Mouse (Mus musculus) heart, embryonic 12.5 days (tissue): ENCODE data around the gene Ctnna3. TPM values are rescaled to one million over a fixed set of nuclear protein-coding genes. Genes with fewer than 3 reads are reported as not detected.

Experiments used
- ATAC-seq: fragments of 200-750 bp; cut with Nextera tagmentation; 2 replicates; pipeline ENCODE4 v1.8.0; 2017; ENCODE audit warnings: moderate TSS enrichment, moderate library complexity; ENCODE audit not compliant: insufficient number of reproducible peaks, low FRiP score
- H3K27ac ChIP-seq: fragments of 300-500 bp; sonication (generic); 2 replicates; pipeline ENCODE4 v1.5.1; 2016; ENCODE audit warnings: mild to moderate bottlenecking, moderate library complexity; ENCODE audit not compliant: poor library complexity, severe bottlenecking
- H3K27me3 ChIP-seq: fragments of 300-500 bp; sonication (generic); replicated peaks from 2 replicates; pipeline ENCODE4 v1.6.1; 2016; ENCODE audit warnings: mild to moderate bottlenecking, moderate library complexity
- H3K36me3 ChIP-seq: fragments of 300-500 bp; sonication (generic); 2 replicates; pipeline ENCODE4 v1.6.1; 2016; ENCODE audit warnings: mild to moderate bottlenecking, moderate library complexity
- H3K4me1 ChIP-seq: fragments of 300-500 bp; sonication (generic); replicated peaks from 2 replicates; pipeline ENCODE4 v1.6.1; 2016; ENCODE audit warnings: mild to moderate bottlenecking
- H3K4me2 ChIP-seq: fragments of 300-500 bp; sonication (generic); 2 replicates; pipeline ENCODE4 v1.6.1; 2016; ENCODE audit warnings: mild to moderate bottlenecking, moderate library complexity
- H3K4me3 ChIP-seq: fragments of 300-500 bp; sonication (generic); 2 replicates; pipeline ENCODE4 v1.5.1; 2016; ENCODE audit warnings: mild to moderate bottlenecking
- H3K9ac ChIP-seq: fragments of 300-500 bp; sonication (generic); 2 replicates; pipeline ENCODE4 v1.6.1; 2016; ENCODE audit warnings: mild to moderate bottlenecking, moderate library complexity
- H3K9me3 ChIP-seq: fragments of 300-500 bp; sonication (generic); replicated peaks from 2 replicates; pipeline ENCODE4 v1.6.1; 2016; ENCODE audit warnings: mild to moderate bottlenecking, moderate library complexity
- WGBS: fragments of 180-500 bp; shearing (Covaris S2); methylation state at CpG from one replicate; pipeline ENCODE4 v1.1.7; 2016; 5-methylcytosine and 5-hydroxymethylcytosine counted together
- polyA plus RNA-seq: library from polyadenylated mRNA; unstranded; fragments of >200 nt; fragmentation: Nextera tagmentation; extraction: Ambion mirVana; gene quantifications from 2 replicates; pipeline ENCODE4 v1.2.1, GENCODE M21; 2016

The Ctnna3 gene
- polyA plus RNA-seq, 1 experiment from 2014 or later = 24.0 TPM

- no peak overlapping the region for H3K4me3 ChIP-seq
- no peaks in the 10 kb centered on the region for H3K36me3 ChIP-seq
- H3K9me3 ChIP-seq = no peaks in the 10 kb centered on the region
- 69% methylated on average over 6 of the region's 6 CpGs for WGBS
- H3K27ac ChIP-seq = no peak overlapping the region
- H3K27me3 ChIP-seq = no peaks in the 10 kb centered on the region
- no peak overlapping the region for H3K4me2 ChIP-seq
- no peaks in the 10 kb centered on the region for H3K4me1 ChIP-seq
- ATAC-seq = no peak
- H3K9ac ChIP-seq = no peak overlapping the region
Observed at GRCm38 (mm10) chr10:64001531-64001930, 571.6 kb downstream of the Ctnna3 start.

DNA sequence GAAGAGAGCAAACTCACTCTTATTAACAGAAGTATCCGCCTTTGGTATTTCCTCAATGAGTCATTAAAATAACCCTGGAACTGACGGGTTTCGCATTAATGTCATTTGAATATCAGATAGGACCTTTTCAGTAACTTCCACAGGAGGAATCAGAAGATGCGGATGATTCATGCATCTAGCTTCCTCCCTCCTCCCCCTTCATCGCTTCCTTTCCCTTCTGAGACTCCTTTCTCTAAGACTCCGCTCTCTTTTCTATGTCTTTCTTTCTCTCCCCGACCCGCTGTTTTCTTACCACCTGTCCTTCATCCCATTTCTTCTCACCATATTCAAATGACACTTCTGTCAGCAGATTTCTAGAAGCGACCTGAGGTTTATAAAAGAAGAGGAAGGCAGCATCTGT lies 572.1 kb downstream of the Ctnna3 start:
- no peak overlapping the region for H3K27ac ChIP-seq
- no peaks in the 10 kb centered on the region for H3K27me3 ChIP-seq
- WGBS = 76% methylated on average over 9 of the region's 9 CpGs
- H3K9me3 ChIP-seq = no peaks in the 10 kb centered on the region
- no peaks in the 10 kb centered on the region for H3K4me1 ChIP-seq
- H3K36me3 ChIP-seq = no peaks in the 10 kb centered on the region
- no peak for ATAC-seq
- no peak overlapping the region for H3K4me2 ChIP-seq
- no peak overlapping the region for H3K9ac ChIP-seq
- H3K4me3 ChIP-seq = no peak overlapping the region

DNA sequence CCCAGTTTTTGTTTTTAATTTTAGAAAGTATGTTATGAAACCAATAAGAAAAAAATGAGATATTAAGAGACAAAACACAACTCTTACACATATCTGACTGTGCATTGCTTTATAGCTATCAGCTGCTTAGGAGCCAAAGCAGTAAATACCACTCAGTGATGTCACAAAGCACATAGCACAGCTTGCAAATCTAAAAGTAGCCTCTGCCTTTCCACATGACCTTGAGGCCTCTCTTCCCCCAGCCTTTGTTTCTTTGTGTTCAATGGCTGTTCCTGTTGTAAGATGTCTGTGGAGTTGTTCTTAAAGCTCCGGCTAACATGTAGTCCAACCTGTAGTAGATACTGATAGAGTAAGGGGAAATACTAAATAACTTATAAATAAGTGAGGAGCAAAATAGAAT lies 590.4 kb downstream of the Ctnna3 start:
- H3K36me3 ChIP-seq = no peaks in the 10 kb centered on the region
- H3K4me1 ChIP-seq = peaks cover 13% of the 10 kb centered on the region; the same call in 1 of the 2 replicates
- WGBS = 63% methylated on average over 1 of the region's 1 CpGs
- ATAC-seq = no peak
- no peak overlapping the region for H3K4me3 ChIP-seq
- no peaks in the 10 kb centered on the region for H3K27me3 ChIP-seq
- H3K4me2 ChIP-seq = no peak overlapping the region
- H3K27ac ChIP-seq = peak overlapping the region; percentile 25
- no peaks in the 10 kb centered on the region for H3K9me3 ChIP-seq
- H3K9ac ChIP-seq = no peak overlapping the region

- Histone ChIP-seq H3K9me3 (no peaks in the 10 kb centered on the region), H3K27ac (no peak overlapping the region), H3K27me3 (no peaks in the 10 kb centered on the region), H3K4me3 (no peak overlapping the region), H3K9ac (no peak overlapping the region), H3K4me1 (peaks cover 13% of the 10 kb centered on the region; the same call in 1 of the 2 replicates), H3K36me3 (no peaks in the 10 kb centered on the region), H3K4me2 (no peak overlapping the region)
- ATAC-seq = no peak
- WGBS = 77% methylated on average over 6 of the region's 6 CpGs
Observed at GRCm38 (mm10) chr10:64023340-64023739, 593.4 kb downstream of the Ctnna3 start.

DNA sequence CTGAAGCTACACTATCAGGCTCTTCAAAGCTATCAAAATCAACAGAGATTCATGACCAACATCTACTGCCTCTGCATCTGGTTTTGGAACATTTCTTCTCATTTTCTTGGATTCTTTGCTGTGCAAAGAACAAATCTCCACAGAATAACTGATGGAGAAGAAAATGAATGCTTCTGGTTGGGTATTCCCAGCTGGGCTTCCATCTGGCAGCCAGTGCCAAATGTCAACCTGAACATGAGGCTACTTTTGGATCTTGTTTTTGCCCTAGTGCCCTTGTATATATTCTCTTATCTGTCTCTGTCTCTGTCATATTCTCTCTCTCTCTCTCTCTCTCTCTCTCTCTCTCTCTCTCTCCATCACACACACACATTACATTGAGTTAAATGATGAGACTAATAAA lies 601.0 kb downstream of the Ctnna3 start:
- H3K36me3 ChIP-seq = no peaks in the 10 kb centered on the region
- no peak overlapping the region for H3K4me2 ChIP-seq
- no peaks in the 10 kb centered on the region for H3K9me3 ChIP-seq
- H3K4me1 ChIP-seq = no peaks in the 10 kb centered on the region
- H3K27me3 ChIP-seq = no peaks in the 10 kb centered on the region
- H3K27ac ChIP-seq = no peak overlapping the region
- H3K9ac ChIP-seq = no peak overlapping the region
- ATAC-seq = no peak
- no peak overlapping the region for H3K4me3 ChIP-seq

- H3K4me3 ChIP-seq = no peak overlapping the region
- H3K9ac ChIP-seq = peak overlapping the region; percentile 18; the same call in 1 of the 2 replicates
- H3K4me1 ChIP-seq = peaks cover 23% of the 10 kb centered on the region
- no peaks in the 10 kb centered on the region for H3K9me3 ChIP-seq
- no peak overlapping the region; the same call in 1 of the 2 replicates for H3K27ac ChIP-seq
- WGBS = 65% methylated on average over 17 of the region's 17 CpGs
- H3K4me2 ChIP-seq = peak overlapping the region; percentile 38
- H3K36me3 ChIP-seq = no peaks in the 10 kb centered on the region
- no peak for ATAC-seq
- no peaks in the 10 kb centered on the region for H3K27me3 ChIP-seq
Observed at GRCm38 (mm10) chr10:64039760-64040535, 610.0 kb downstream of the Ctnna3 start.

GRCm38 (mm10) chr10:64041218-64041617 lies 611.3 kb downstream of the Ctnna3 start:
- Histone ChIP-seq H3K27me3 (no peaks in the 10 kb centered on the region), H3K9ac (no peak overlapping the region), H3K36me3 (no peaks in the 10 kb centered on the region), H3K4me2 (no peak overlapping the region), H3K4me3 (no peak overlapping the region), H3K9me3 (no peaks in the 10 kb centered on the region), H3K4me1 (peaks cover 23% of the 10 kb centered on the region), H3K27ac (no peak overlapping the region)
- no peak for ATAC-seq
- WGBS = 81% methylated on average over 7 of the region's 7 CpGs

DNA sequence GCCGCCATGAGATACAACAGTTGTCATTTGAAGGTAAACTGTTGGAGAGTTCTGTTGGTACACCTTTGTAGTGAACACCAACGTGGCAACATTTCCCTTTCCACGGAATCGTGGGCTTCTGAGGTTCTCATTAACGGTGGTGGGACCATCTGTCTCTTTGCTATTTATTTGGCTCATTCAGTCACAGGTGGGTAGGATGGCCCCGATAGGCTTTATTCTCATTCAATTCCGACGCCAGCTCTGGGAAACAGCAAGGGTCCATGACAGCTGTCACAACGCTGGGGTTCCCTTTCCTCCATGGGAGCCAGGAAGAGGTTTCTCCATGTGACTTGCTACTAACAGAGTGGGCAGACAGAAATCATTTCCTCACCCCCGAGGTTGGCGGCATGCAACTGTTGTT lies 612.0 kb downstream of the Ctnna3 start:
- Histone ChIP-seq H3K27ac (no peak overlapping the region), H3K9me3 (no peaks in the 10 kb centered on the region), H3K4me3 (no peak overlapping the region), H3K4me1 (peaks cover 23% of the 10 kb centered on the region), H3K4me2 (no peak overlapping the region), H3K27me3 (no peaks in the 10 kb centered on the region), H3K36me3 (no peaks in the 10 kb centered on the region), H3K9ac (no peak overlapping the region)
- no peak for ATAC-seq
- 84% methylated on average over 11 of the region's 11 CpGs for WGBS

- H3K4me2 ChIP-seq = no peak overlapping the region
- 0 out of 2 replicates have a peak overlapping the region, but pooled peaks have one; percentile 11 for H3K27ac ChIP-seq
- no peak overlapping the region for H3K9ac ChIP-seq
- no peak overlapping the region for H3K4me3 ChIP-seq
- no peaks in the 10 kb centered on the region for H3K9me3 ChIP-seq
- no peaks in the 10 kb centered on the region for H3K36me3 ChIP-seq
- 0 out of 2 replicates have a peak, but pooled peaks have one; percentile 39 for ATAC-seq
- peaks cover 21% of the 10 kb centered on the region for H3K4me1 ChIP-seq
- no peaks in the 10 kb centered on the region for H3K27me3 ChIP-seq
- WGBS = 44% methylated on average over 6 of the region's 6 CpGs
Observed at GRCm38 (mm10) chr10:64049151-64049550, 619.3 kb downstream of the Ctnna3 start.

- Histone ChIP-seq H3K27ac (no peak overlapping the region), H3K36me3 (no peaks in the 10 kb centered on the region), H3K9ac (no peak overlapping the region), H3K4me1 (peaks cover 22% of the 10 kb centered on the region), H3K27me3 (no peaks in the 10 kb centered on the region), H3K4me3 (no peak overlapping the region), H3K4me2 (no peak overlapping the region), H3K9me3 (no peaks in the 10 kb centered on the region)
- no peak for ATAC-seq
- WGBS = 87% methylated on average over 6 of the region's 6 CpGs
Observed at GRCm38 (mm10) chr10:64049946-64050345, 620.0 kb downstream of the Ctnna3 start.

- Histone ChIP-seq H3K27me3 (no peaks in the 10 kb centered on the region), H3K4me3 (no peak overlapping the region), H3K36me3 (no peaks in the 10 kb centered on the region), H3K9ac (no peak overlapping the region), H3K4me1 (peaks cover 5% of the 10 kb centered on the region; the same call in 1 of the 2 replicates), H3K27ac (no peak overlapping the region), H3K9me3 (no peaks in the 10 kb centered on the region), H3K4me2 (no peak overlapping the region)
- 60% methylated on average over 9 of the region's 9 CpGs for WGBS
- no peak for ATAC-seq
Observed at GRCm38 (mm10) chr10:64063704-64064103, 633.8 kb downstream of the Ctnna3 start.

DNA sequence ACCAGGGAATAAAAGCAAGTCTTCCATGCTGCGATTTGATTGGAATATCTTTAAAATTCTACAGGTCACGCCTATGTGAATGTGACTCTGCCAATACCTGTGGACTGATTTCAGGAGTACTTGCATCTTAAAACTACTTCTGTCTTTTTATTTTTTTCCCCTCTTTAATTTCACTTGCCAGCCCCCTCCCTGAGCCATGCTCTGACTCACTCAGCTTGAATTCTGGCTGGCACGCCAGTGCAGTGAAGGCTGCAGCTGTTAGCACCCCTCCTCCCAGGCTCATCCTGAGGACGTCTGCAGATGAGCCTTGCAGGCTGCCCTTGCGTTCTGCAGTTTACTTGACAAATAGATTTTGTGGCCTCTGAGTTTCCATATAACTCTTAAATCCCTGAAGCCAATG lies 646.0 kb downstream of the Ctnna3 start:
- WGBS = 35% methylated on average over 5 of the region's 5 CpGs
- H3K9me3 ChIP-seq = no peaks in the 10 kb centered on the region
- H3K27me3 ChIP-seq = no peaks in the 10 kb centered on the region
- ATAC-seq = no peak
- no peak overlapping the region for H3K27ac ChIP-seq
- H3K4me2 ChIP-seq = peak overlapping the region; percentile 5; the same call in 1 of the 2 replicates
- H3K4me3 ChIP-seq = no peak overlapping the region
- no peaks in the 10 kb centered on the region for H3K36me3 ChIP-seq
- no peak overlapping the region for H3K9ac ChIP-seq
- peaks cover 15% of the 10 kb centered on the region for H3K4me1 ChIP-seq
